Mouse (Mus musculus) neural tube, embryonic 14.5 days (tissue): ENCODE measurements at regions not wholly inside any gene's neighbourhood (a gene's known extent, or its start where the extent isn't known, plus 50 kb on each side); places are given as distances from the start of the nearest gene placed in this dataset.
A peak's percentile ranks its signal among the peaks of the same experiment; 100 is the strongest.

Experiments
- ATAC-seq: fragments of 200-750 bp; cut with Nextera tagmentation; 2 replicates; pipeline ENCODE4 v1.8.0; 2017; ENCODE audit warnings: low read depth, mild to moderate bottlenecking, moderate TSS enrichment, moderate library complexity
- H3K27ac ChIP-seq: fragments of 300-500 bp; sonication (generic); 2 replicates; pipeline ENCODE4 v1.5.1; 2014; ENCODE audit warnings: low read depth, mild to moderate bottlenecking, control low read depth, low read length, moderate library complexity, mixed read lengths
- H3K27me3 ChIP-seq: fragments of 300-500 bp; sonication (generic); 2 replicates; pipeline ENCODE4 v1.6.1; 2014; ENCODE audit warnings: low read length; ENCODE audit not compliant: control insufficient read depth, insufficient read depth
- H3K36me3 ChIP-seq: fragments of 300-500 bp; sonication (generic); 2 replicates; pipeline ENCODE4 v1.6.1; 2014; ENCODE audit warnings: low read length, mixed read lengths; ENCODE audit not compliant: control insufficient read depth, insufficient read depth
- H3K4me1 ChIP-seq: fragments of 300-500 bp; sonication (generic); 2 replicates; pipeline ENCODE4 v1.6.1; 2014; ENCODE audit warnings: low read length; ENCODE audit not compliant: control insufficient read depth, insufficient read depth
- H3K4me2 ChIP-seq: fragments of 300-500 bp; sonication (generic); 2 replicates; pipeline ENCODE4 v1.6.1; 2014; ENCODE audit warnings: mild to moderate bottlenecking, low read depth, low read length, control low read depth
- H3K4me3 ChIP-seq: fragments of 300-500 bp; sonication (generic); 2 replicates; pipeline ENCODE4 v1.5.1; 2014; ENCODE audit warnings: low read depth, low read length, control low read depth, mixed read lengths
- H3K9ac ChIP-seq: fragments of 300-500 bp; sonication (generic); replicated peaks from 2 replicates; pipeline ENCODE4 v1.6.1; 2014; ENCODE audit warnings: low read depth, mild to moderate bottlenecking, control low read depth, low read length, mixed read lengths
- H3K9me3 ChIP-seq: fragments of 300-500 bp; sonication (generic); 2 replicates; pipeline ENCODE4 v1.6.1; 2016; ENCODE audit warnings: low read length; ENCODE audit not compliant: control insufficient read depth
- WGBS: fragments of 180-500 bp; shearing (Covaris S2); extraction: QIAGEN DNeasy Blood & Tissue Kit; methylation state at CpG from one replicate; pipeline ENCODE4 v1.1.7; 2014; 5-methylcytosine and 5-hydroxymethylcytosine counted together

- no peaks in the 10 kb centered on the region for H3K36me3 ChIP-seq
- no peak for ATAC-seq
- 18% methylated on average over 3 of the region's 3 CpGs for WGBS
- no peak overlapping the region for H3K27ac ChIP-seq
- H3K9ac ChIP-seq, result no peak overlapping the region
- no peaks in the 10 kb centered on the region for H3K27me3 ChIP-seq
- peaks cover 8% of the 10 kb centered on the region; the same call in 1 of the 2 replicates for H3K4me1 ChIP-seq
- no peaks in the 10 kb centered on the region for H3K9me3 ChIP-seq
- no peak overlapping the region for H3K4me2 ChIP-seq
- H3K4me3 ChIP-seq, result no peak overlapping the region
Measured at GRCm38 (mm10) chr13:43995623-43996022, 211.0 kb downstream of the Cd83 start.

- no peak for ATAC-seq
- Histone ChIP-seq H3K4me1 (peaks cover 4% of the 10 kb centered on the region; the same call in 1 of the 2 replicates), H3K27ac (no peak overlapping the region), H3K4me3 (no peak overlapping the region), H3K36me3 (no peaks in the 10 kb centered on the region), H3K27me3 (no peaks in the 10 kb centered on the region), H3K9ac (no peak overlapping the region), H3K4me2 (no peak overlapping the region), H3K9me3 (no peaks in the 10 kb centered on the region)
- 58% methylated on average over 12 of the region's 12 CpGs for WGBS
Measured at GRCm38 (mm10) chr13:44001861-44002545, 217.4 kb downstream of the Cd83 start.

- WGBS, result 87% methylated on average over 2 of the region's 2 CpGs
- H3K9me3 ChIP-seq, result no peaks in the 10 kb centered on the region
- H3K4me3 ChIP-seq, result no peak overlapping the region
- no peak for ATAC-seq
- no peak overlapping the region for H3K4me2 ChIP-seq
- H3K4me1 ChIP-seq, result no peaks in the 10 kb centered on the region
- no peaks in the 10 kb centered on the region for H3K27me3 ChIP-seq
- H3K9ac ChIP-seq, result no peak overlapping the region
- no peak overlapping the region for H3K27ac ChIP-seq
- H3K36me3 ChIP-seq, result no peaks in the 10 kb centered on the region
Measured at GRCm38 (mm10) chr13:44012868-44013267, 228.3 kb downstream of the Cd83 start.

- H3K9me3 ChIP-seq, result no peaks in the 10 kb centered on the region
- no peak overlapping the region for H3K9ac ChIP-seq
- no peak overlapping the region for H3K4me3 ChIP-seq
- no peaks in the 10 kb centered on the region for H3K27me3 ChIP-seq
- WGBS, result 12% methylated on average over 8 of the region's 8 CpGs
- H3K36me3 ChIP-seq, result no peaks in the 10 kb centered on the region
- no peak for ATAC-seq
- 0 out of 2 replicates have a peak overlapping the region, but pooled peaks have one; percentile 15 for H3K4me2 ChIP-seq
- peaks cover 5% of the 10 kb centered on the region; the same call in 1 of the 2 replicates for H3K4me1 ChIP-seq
- no peak overlapping the region for H3K27ac ChIP-seq
Measured at GRCm38 (mm10) chr13:44018489-44019303, 234.1 kb downstream of the Cd83 start.

- Histone ChIP-seq H3K27me3 (no peaks in the 10 kb centered on the region), H3K9me3 (no peaks in the 10 kb centered on the region)
- ATAC-seq, result no peak
Measured at GRCm38 (mm10) chr13:44019304-44019583, 234.7 kb downstream of the Cd83 start.

GRCm38 (mm10) chr13:44020851-44021250, 236.3 kb downstream of the Cd83 start:
- 27% methylated on average over 7 of the region's 7 CpGs for WGBS
- Histone ChIP-seq H3K4me2 (no peak overlapping the region), H3K27ac (no peak overlapping the region), H3K9me3 (no peaks in the 10 kb centered on the region), H3K4me1 (peaks cover 5% of the 10 kb centered on the region; the same call in 1 of the 2 replicates), H3K9ac (no peak overlapping the region), H3K4me3 (no peak overlapping the region), H3K36me3 (no peaks in the 10 kb centered on the region), H3K27me3 (no peaks in the 10 kb centered on the region)
- no peak for ATAC-seq

More at GRCm38 (mm10) chr13:44019304-44019583, 234.7 kb downstream of the Cd83 start:
- Histone ChIP-seq H3K4me2 (no peak overlapping the region), H3K9ac (no peak overlapping the region), H3K4me1 (peaks cover 5% of the 10 kb centered on the region; the same call in 1 of the 2 replicates), H3K36me3 (no peaks in the 10 kb centered on the region), H3K27ac (no peak overlapping the region), H3K4me3 (no peak overlapping the region)

- WGBS, result 67% methylated on average over 10 of the region's 10 CpGs
Measured at GRCm38 (mm10) chr13:44022106-44022505, 237.5 kb downstream of the Cd83 start.

GRCm38 (mm10) chr13:44024612-44025011, 240.0 kb downstream of the Cd83 start:
- no peak for ATAC-seq
- H3K27ac ChIP-seq, result no peak overlapping the region
- WGBS, result 47% methylated on average over 3 of the region's 3 CpGs

More at GRCm38 (mm10) chr13:44022106-44022505, 237.5 kb downstream of the Cd83 start:
- Histone ChIP-seq H3K27ac (no peak overlapping the region), H3K9me3 (no peaks in the 10 kb centered on the region), H3K27me3 (no peaks in the 10 kb centered on the region), H3K4me2 (no peak overlapping the region), H3K36me3 (no peaks in the 10 kb centered on the region), H3K9ac (no peak overlapping the region), H3K4me1 (peaks cover 16% of the 10 kb centered on the region), H3K4me3 (no peak overlapping the region)
- ATAC-seq, result no peak

More at GRCm38 (mm10) chr13:44024612-44025011, 240.0 kb downstream of the Cd83 start:
- H3K9me3 ChIP-seq, result no peaks in the 10 kb centered on the region
- no peaks in the 10 kb centered on the region for H3K36me3 ChIP-seq
- H3K4me1 ChIP-seq, result peaks cover 12% of the 10 kb centered on the region
- no peak overlapping the region for H3K9ac ChIP-seq
- H3K27me3 ChIP-seq, result no peaks in the 10 kb centered on the region
- H3K4me2 ChIP-seq, result no peak overlapping the region
- no peak overlapping the region for H3K4me3 ChIP-seq
